Mouse (Mus musculus) CD4-positive, CD25-positive, alpha-beta regulatory T cell, adult 4 months (primary cell): ENCODE results near the gene Cdv3. TPM values are rescaled to one million over a fixed set of nuclear protein-coding genes. Genes with fewer than 3 reads are reported as not detected.

Experiments used
- polyA plus RNA-seq, 2 experiments: library from polyadenylated mRNA; unstranded; fragments of 100-300 nt; shearing (Covaris generic); gene quantifications; one replicate each; pipeline ENCODE4 v1.2.1; 2017

The Cdv3 gene
- polyA plus RNA-seq, 2 experiments from 2014 or later = 97.5 to 227 TPM

Other genes starting within 250 kb of the Cdv3 start
- gene Srprb, start 163.7 kb downstream of the Cdv3 start, polyA plus RNA-seq = 10 to 100 TPM; 33.7 to 43.1 TPM
- gene Gm20425, start 135.5 kb downstream of the Cdv3 start, polyA plus RNA-seq = 1 to 10 TPM; 1.5 to 4.2 TPM
- 1 to 10 TPM; 3.0 to 5.8 TPM for gene Trf, start 135.4 kb downstream of the Cdv3 start, polyA plus RNA-seq
- not detected for gene 1300017J02Rik, start 60.8 kb downstream of the Cdv3 start, polyA plus RNA-seq
- 10 to 100 TPM; 25.0 to 27.5 TPM for gene Topbp1, start 60.6 kb downstream of the Cdv3 start, polyA plus RNA-seq
- gene Bfsp2, start 114.6 kb upstream of the Cdv3 start, polyA plus RNA-seq = 1 to 10 TPM in 1 of 2 experiments, under 1 TPM in 1; 0.54 to 4.1 TPM